Mouse (Mus musculus) heart, adult 2 months (tissue): Measurements from ENCODE around the gene Ikzf3.

Experiments used
- CTCF ChIP-seq: fragments of 200-600 bp; IDR thresholded peaks from 2 replicates; pipeline ENCODE4 v1.8.1; 2022; ENCODE audit warnings: antibody characterized with exemption, mild to moderate bottlenecking, moderate library complexity
- EP300 ChIP-seq: fragments of 200-500 bp; IDR thresholded peaks from 2 replicates; pipeline ENCODE4 v1.6.1; 2011; ENCODE audit warnings: low read depth, low read length, control low read depth; ENCODE audit not compliant: insufficient read depth

DNA sequence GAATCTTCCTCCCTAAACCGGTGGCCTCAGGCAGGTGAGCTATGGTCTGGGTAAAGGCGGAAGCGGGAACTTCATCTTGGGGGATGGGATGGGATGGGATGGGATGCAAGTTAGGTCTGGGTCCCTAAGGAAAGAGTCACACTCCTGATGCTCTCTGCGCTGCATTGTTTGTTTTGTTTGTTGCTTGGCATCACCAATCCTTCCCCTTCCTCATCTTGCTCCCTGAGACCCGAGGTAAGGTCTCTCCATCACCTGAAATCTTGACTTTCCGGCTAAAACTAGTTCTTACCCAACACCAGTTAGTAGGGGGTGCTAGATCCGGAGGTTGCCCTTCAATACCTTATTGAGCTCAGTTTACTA is 98.4 kb downstream of the Ikzf3 start:
- no peak for TF ChIP-seq CTCF
- TF ChIP-seq EP300 = no peak
